Mouse (Mus musculus) CD4-positive, CD25-positive, alpha-beta regulatory T cell (primary cell): ENCODE measurements around the gene Romo1. TPM values are rescaled to one million over a fixed set of nuclear protein-coding genes. Genes with fewer than 3 reads are reported as not detected.

Experiments used
- polyA plus RNA-seq: library from polyadenylated mRNA; unstranded; fragments of 100-300 nt; shearing (Covaris generic); gene quantifications from one replicate; pipeline ENCODE4 v1.2.1, GENCODE M21; 2017

Gene Romo1
- polyA plus RNA-seq, result 164 TPM

DNA sequence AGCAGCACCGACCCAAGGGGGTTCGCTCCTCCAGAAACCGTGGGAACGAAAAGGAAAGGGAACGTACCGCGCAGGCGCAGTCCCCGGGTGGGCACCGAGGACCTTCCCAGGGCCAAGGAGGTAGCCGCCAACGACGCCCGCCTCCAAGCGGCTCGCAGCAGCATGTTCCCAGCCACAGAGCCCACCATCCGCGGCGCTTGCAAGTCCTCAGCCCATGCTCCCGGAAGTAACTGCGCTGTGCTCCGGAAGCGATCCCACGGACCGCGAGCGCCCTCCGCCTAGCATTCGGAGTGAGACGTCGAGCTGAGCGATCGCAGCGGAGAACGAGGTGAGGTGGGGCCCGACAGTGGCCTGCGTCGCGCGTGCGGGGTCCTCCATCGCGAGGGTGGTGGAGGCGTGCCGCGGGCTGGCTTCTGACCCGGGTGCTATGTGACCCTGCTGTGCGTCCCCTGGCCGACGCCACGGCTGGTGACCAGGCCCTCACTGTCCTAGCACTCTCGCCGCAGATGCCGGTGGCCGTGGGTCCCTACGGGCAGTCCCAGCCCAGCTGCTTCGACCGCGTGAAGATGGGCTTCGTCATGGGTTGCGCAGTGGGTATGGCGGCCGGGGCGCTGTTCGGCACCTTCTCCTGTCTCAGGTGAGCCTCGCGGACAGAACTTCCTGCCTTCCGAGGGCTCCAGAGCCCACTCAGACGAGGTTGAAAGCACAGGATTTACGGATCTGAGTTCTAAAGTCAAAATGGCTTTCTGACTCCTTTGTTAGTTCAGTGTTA, at the start of gene Romo1, which contains the start of gene Nfs1:
Gene Romo1, plus strand, starts transcription at position 87 of the 772 bp plus-strand sequence.
Gene Nfs1, minus strand, starts transcription at position 234 of the 772 bp plus-strand sequence.

DNA sequence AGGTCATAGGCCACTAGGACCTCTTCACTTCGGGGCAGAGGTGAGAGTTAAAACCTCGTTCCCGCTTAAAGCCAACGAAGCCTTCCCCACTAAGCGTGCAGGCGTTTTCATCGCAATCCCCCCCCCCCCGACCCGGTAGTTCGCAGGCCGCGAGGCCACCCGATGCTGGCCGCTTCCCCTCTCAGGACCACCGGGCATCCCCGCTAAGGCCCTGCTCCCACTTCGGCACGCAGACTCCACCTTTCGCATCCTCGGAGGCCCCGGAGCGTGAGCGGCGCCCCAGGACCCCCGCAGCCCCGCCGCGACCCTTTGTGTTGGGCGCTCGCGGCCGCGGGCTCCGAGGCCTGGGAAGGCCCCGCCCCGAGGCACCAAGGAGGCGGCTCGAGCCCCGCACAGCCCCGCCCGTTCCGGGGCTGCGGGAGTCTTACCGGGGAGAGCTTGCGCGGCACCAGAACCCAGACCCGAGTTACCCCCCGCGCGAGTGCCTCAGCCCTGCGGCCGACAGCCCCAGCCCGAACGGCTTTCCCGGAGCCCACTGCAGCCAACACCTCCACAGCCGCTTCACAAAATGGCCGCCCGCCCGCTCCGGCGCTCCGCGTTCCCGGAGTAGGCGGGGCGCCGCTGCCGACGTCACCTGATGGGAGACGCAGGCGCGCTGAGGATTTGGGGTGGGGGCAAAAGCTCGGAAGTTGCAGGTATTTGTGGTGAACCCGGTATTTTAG, 32.3 kb upstream of the Romo1 start, which contains the start of the genes Cpne1 and Rbm12:
Gene Cpne1, minus strand, starts transcription at position 608 of the 722 bp plus-strand sequence.
Gene Rbm12, minus strand, starts transcription at position 621 of the 722 bp plus-strand sequence.

DNA sequence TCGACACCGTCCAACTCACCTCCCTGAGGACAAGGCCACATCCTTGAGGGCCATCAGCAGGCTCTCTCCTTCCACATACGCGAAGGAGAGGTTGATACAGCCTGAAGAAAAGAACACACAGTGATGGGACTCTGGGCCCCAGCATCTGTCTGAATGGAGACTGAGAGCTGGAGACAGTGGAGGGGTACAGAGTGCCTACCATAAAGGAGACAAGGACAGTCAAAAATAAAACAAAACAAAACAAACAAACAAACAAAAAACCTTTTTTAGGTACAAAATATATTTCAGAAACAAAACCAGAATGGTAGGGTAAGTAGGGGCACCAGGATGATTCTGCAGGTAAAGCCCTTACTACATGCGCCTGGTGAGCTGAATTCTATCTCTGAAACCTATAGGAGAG, 16.8 kb upstream of the Romo1 start, which contains the start of gene Gm28036:
Gene Gm28036, minus strand, starts transcription at position 101 of the 400 bp plus-strand sequence.

DNA sequence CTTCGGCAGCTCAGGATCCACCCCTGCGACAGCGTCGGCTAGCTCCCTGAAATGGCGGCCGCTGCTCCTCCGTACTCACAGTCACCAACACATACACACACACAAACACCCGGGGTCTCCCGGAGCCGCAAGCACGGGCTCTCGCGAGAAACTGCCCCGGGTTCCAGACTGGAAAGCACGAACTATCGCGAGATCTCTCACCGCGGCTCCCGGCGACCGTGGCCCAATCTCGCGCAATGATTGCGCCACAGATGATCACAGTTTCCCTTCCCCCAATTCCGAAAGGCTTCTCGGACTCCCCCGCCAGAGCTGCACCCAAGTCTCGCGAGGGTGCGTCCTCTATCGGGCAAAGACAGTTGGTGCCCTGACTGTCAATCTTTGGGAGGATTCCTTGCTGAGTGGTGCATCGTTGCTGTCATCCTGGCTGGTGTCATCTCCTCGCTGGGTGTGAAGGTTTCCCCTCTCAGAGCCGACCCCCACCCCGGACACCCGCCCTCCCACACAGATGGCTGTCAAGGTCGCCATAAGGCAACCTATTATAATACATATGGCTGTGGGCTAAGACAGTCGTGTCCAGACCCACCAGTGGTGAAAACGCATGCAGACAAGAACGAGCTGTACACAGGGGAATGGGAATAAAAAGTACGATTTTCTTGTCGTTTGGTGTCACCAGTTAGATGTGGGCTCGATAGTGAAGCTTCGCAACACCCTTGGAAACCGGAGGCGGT, 36.4 kb downstream of the Romo1 start, which contains the start of gene Rbm39:
Gene Rbm39, minus strand, starts transcription at position 145 of the 728 bp plus-strand sequence.

Other genes with a start within 250 kb of the Romo1 start
- 40.2 TPM for gene Uqcc1, start 213.7 kb upstream of the Romo1 start, polyA plus RNA-seq
- not detected for gene Gm15557, start 203.3 kb upstream of the Romo1 start, polyA plus RNA-seq
- gene Gdf5, start 198.7 kb upstream of the Romo1 start, polyA plus RNA-seq, result not detected
- 31.9 TPM for gene Cep250, start 187.6 kb upstream of the Romo1 start, polyA plus RNA-seq
- gene 6430550D23Rik, start 136.1 kb upstream of the Romo1 start, polyA plus RNA-seq, result 1.2 TPM
- gene Ergic3, start 136.0 kb upstream of the Romo1 start, polyA plus RNA-seq, result 138 TPM
- gene Fer1l4, start 91.1 kb upstream of the Romo1 start, polyA plus RNA-seq, result not detected
- gene Spag4, start 78.9 kb upstream of the Romo1 start, polyA plus RNA-seq, result 0.89 TPM
- 97.6 TPM for gene Cpne1, start 32.1 kb upstream of the Romo1 start, polyA plus RNA-seq
- 33.3 TPM for gene Rbm12, start 32.1 kb upstream of the Romo1 start, polyA plus RNA-seq
- 17.4 TPM for gene Gm28036, start 16.9 kb upstream of the Romo1 start, polyA plus RNA-seq
- 54.8 TPM for gene Nfs1, start 147 bp downstream of the Romo1 start, polyA plus RNA-seq
- gene Rbm39, start 36.2 kb downstream of the Romo1 start, polyA plus RNA-seq, result 1,046 TPM
- 69.2 TPM for gene Phf20, start 52.4 kb downstream of the Romo1 start, polyA plus RNA-seq
- 5.8 TPM for gene Cnbd2, start 168.3 kb downstream of the Romo1 start, polyA plus RNA-seq
- 127 TPM for gene Scand1, start 168.7 kb downstream of the Romo1 start, polyA plus RNA-seq